Mouse (Mus musculus) bone marrow macrophage, adult 2 months (primary cell): ENCODE results near the gene Cpe.

Experiments
- CTCF ChIP-seq: IDR thresholded peaks from 2 replicates; pipeline ENCODE4 v1.5.1; 2012; ENCODE audit warnings: low read depth, mild to moderate bottlenecking, low read length, moderate library complexity
- POLR2A ChIP-seq: IDR thresholded peaks from 2 replicates; pipeline ENCODE4 v1.6.1; 2012; ENCODE audit warnings: mild to moderate bottlenecking, low read depth, low read length, borderline replicate concordance

- TF ChIP-seq POLR2A, result no peak
- no peak for TF ChIP-seq CTCF
Measured at GRCm38 (mm10) chr8:64733271-64733943, 40.6 kb upstream of the Cpe start, which contains the start of gene Msmo1.
